Mouse (Mus musculus): Measurements from ENCODE around the gene Cables2.

GRCm38 (mm10) chr2:180219145-180219943 lies 54.0 kb downstream of the Cables2 start:
- TF ChIP-seq HCFC1 (IDR thresholded peaks at IDR 0.05; ENCODE audit: borderline replicate concordance, insufficient read depth, low read length) (no peak), MAFK (IDR thresholded peaks at IDR 0.05; ENCODE audit: insufficient read depth, low read depth, low read length) (no peak), CHD2 (IDR thresholded peaks at IDR 0.05; ENCODE audit: low read depth, low read length) (no peak), ZC3H11A (IDR thresholded peaks at IDR 0.05; ENCODE audit: borderline replicate concordance, low read depth, low read length) (no peak), ZNF384 (IDR thresholded peaks at IDR 0.05; ENCODE audit: low read depth, low read length) (no peak)

Data from ES-E14 (cell line).